Mouse (Mus musculus) MEL-GATA-1-ER (cell line): ENCODE data around the gene Hexim2.
A peak's percentile ranks its signal among the peaks of the same experiment; 100 is the strongest.

Experiments used
- DNase-seq: peaks from one replicate; pipeline ENCODE4 v3.0.0-alpha.2; 2012; ENCODE audit warnings: low read depth; ENCODE audit errors: extremely low read depth

Gene Hexim2

DNA sequence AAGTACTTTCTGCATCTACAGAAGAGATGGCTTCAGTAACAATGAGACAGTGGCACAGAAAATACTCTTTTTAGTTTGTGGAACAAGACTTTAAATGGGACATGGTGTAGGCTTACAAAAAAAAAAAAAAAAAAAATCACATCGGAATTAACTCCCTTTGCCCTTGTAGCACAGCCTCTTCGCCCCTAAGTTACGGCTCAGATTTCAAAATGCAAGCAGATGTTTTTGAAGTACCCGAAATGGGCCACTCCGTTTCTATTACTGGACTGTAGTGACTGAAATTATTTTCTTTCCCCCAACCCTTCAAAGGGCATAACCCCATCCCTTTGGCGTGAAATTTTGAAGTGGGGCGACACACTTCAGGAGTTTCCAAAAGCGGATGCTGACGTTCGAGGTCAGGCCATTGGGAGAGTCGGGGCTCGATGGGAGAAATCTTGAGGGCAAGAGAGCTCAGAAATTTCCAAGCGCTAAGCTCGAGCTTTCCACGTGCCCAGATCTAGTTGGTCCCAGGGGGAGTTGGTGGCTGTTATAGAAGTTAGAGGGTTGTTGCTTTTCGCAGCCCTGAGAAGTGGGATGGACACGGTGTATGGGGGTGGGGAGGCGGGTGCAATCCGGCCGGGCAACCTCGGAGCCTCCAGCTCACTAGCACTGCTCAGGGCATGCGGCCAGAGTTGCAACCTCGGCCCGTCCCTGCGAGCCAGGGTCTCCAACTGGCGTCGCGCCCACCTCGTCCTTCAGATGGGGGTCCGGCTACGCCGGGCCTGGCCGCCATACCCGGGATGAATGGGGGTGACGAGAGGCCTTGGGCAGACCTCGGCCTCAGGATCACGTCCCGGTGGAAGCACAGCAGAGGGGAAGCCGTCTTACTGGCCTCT lies at the start of gene Hexim2:
Gene Hexim2, plus strand, starts transcription at position 729 of the 875 bp plus-strand sequence.
- no peak for DNase-seq

- DNase-seq = no peak
Measured at GRCm38 (mm10) chr11:103093306-103093705, 38.9 kb upstream of the Hexim2 start.

DNA sequence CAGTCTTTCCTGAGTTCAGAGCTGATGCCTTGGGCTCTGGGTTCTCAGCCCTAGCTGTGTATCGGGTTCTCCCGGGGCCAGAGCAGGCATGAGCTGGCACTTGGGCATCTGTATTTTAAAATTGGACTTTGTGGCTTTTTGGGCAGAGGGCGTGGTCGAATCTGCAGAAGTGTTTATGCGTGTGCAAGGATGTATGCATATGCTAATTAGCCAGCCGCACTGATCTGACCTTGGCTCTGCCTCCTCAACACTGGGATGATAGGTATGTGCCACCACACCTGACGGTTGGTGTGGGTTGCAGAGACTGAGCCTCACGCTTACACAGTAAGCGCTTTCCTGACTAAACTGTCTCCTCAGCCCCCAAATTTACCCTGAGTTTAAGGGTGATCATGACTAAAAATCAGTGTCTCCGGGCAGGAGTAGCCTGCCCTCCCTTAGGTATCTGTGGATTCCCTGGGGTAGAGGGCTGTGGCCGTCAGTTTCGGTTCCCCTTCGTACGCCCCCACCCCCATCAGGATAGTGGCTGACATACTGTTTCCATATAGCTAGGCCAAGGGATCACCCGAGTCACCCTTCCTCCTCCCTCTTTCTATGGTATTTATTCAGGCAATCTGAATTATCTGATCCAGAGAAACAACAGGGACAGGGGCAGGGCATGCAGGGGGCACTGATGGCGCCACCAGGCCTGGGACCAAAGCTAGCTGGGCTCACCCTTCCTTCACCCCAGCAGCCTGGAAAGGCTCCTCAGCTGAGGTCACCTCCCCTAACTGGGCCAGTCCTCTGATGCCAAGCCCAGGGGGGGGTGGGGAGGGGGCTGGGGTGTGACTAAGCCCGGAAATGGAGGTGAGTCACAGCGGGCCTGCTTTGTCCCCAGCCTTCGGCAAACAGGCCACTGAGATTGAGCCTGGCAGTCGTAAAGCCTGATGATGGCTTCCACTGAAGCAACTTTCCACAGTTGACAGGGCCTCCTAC lies 38.1 kb upstream of the Hexim2 start:
- DNase-seq = no peak

DNA sequence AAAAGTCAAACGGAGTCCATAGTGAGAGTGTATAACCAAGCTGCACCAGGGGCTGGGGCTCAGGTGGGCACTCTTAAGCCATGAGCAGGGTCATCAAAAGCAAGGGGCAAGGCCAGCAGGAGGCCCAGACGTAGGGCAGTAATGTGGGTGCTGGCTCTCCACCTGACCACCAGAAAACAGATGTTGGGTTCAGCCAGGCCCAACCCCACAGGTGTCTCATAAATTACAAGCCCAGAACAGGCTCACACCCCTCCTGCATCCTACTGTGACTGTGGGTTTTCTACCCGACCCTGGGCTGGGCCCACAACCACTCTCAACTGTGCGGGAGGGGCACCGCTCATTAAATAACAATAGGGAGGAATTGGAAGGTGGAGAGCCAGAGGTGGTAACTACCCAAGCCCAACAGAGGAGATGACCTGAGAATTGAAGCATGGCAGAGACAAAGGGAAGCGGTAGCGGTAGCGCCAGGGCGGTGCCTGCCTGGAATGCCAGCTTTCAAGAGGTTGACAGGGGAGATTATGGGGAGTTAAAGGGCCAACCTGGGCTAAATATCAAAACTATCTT lies 37.0 kb upstream of the Hexim2 start:
- no peak for DNase-seq

- DNase-seq = no peak
Measured at GRCm38 (mm10) chr11:103095801-103096200, 36.4 kb upstream of the Hexim2 start.

DNA sequence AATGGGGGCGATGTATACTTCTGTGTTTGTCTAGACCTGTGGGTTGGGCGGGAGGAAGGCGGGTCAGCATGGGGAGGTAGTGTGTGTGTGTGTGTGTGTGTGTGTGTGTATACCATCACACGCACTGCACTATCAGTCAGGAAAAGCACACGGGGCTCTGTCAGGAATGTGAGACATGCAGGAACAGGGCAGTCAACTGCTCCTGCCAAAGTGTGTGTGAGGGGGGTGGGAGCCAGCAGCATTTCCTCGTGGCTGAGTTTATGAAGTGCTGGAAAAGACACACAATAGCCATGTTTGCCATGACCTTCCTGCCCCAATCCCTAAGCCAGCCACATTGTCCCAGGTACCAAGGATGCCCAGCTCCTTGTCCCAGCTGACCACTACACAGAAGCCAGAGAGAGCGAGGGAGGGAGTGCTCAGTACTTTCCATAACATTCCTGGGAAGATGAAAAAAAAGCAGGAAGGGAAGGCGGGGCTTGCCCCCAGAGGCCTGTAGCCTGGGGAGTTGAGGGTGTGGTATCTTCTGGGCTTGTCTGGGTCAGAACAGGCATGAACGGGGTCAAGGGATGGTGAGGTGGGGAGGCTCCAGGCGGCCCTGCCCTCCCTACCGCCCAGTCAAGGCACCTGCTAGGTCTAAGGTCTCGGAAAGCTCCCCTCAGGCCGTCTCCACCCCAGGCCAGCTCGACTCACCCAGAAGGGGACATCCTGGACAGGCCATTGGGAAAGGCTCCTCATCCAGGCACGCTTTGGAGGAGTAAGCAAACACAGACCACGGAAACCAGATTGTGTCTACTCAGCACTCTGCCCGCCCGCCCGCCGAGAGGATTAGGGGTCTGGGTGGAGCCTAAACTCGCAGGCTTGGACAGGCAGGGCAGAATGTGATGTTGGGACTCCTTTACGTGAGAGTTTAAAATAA lies 35.0 kb upstream of the Hexim2 start:
- no peak for DNase-seq

DNA sequence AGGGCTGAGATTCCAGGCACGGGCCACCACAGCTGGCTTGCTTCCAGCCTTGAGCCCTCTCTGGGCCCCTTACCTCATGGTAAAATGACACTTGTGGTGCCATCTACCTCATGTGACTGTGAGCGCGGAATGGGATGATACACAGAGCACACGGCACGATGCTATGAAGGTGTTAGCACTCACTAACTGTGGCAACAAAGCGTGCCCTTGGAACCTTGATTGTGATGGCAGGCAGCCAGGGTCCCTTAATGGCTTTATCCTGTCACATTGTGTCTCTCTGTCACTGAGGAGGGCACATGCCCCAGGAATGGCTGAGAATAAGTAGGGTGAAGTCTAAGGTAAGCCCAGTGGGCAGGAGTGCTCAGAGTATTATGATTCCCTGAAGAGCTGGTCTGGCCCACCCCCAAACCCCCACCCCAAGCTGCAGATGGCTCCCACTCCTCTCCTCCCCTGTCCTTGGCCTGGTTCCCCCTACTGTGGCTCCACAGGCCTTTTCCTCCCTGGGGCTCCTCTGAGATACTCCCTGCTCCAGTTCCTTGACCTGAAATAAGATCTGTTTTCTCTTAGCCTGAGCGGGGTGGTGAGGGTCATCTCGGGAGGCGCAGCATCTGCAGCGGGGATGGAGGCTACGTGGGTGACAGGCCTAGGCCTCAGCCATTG lies 33.6 kb upstream of the Hexim2 start:
- no peak for DNase-seq

DNA sequence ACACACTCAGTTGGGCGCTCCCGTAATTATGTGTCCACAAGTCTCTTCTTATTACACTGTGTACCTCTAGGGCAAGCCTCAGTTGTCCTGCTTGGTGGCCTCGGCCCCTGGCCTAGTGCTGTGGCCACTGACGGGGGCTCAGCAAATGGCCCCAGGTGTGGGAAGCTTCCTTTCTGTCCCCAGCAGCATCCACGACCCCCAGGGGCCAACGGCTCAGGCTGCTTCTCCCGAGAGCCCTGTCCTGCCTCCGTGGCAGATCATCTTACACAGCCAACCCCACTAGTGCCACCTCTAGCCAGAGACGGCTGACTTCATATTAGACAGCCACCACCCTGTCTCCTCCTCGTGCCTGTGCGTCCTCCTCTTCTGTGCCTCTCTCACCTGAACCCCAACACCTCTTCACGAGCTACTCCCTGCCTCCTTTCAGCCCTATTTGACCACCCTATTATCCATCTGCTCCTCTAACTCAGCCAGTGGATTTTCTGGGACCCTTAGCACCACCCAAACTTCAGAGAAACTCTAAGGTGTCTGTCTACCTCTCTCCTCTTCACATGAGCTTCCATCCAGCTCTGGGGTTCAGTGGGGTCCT lies 32.8 kb upstream of the Hexim2 start:
- DNase-seq = no peak

DNA sequence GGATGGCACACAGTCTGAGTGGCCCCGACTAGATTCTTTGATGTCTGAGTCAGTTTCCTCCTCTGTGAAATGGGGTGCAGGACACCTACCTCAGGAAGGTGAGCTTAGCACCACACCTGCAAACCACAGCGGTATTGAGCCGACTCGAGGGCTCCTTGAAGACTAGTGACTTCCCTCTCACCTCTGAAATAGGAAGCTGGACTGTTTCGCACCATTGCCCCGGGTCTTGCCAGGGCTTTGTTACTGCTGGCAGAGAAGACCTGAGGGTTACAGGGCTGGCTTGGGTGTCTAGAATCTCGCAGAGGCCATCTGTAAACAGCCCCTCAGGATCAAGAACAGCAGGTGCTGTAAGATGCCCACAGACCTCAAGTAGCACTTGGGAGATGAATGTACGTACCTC lies 31.9 kb upstream of the Hexim2 start:
- DNase-seq = no peak

- peak; percentile 51 for DNase-seq
Measured at GRCm38 (mm10) chr11:103101481-103101865, 30.8 kb upstream of the Hexim2 start, which contains the start of the genes Plcd3 and Acbd4. TSS of gene Plcd3 (minus strand) at chr11:103101658. TSS of gene Acbd4 (plus strand) at chr11:103101682.

GRCm38 (mm10) chr11:103101866-103102501 lies 30.2 kb upstream of the Hexim2 start:
- peak; percentile 76 for DNase-seq

- DNase-seq = peak; percentile 96
Measured at GRCm38 (mm10) chr11:103102725-103103349, 29.4 kb upstream of the Hexim2 start.

- peak; percentile 17 for DNase-seq
Measured at GRCm38 (mm10) chr11:103103621-103104020, 28.6 kb upstream of the Hexim2 start.

- DNase-seq = peak; percentile 39
Measured at GRCm38 (mm10) chr11:103104469-103104868, 27.8 kb upstream of the Hexim2 start.

- DNase-seq = no peak
Measured at GRCm38 (mm10) chr11:103105180-103105725, 27.0 kb upstream of the Hexim2 start.

DNA sequence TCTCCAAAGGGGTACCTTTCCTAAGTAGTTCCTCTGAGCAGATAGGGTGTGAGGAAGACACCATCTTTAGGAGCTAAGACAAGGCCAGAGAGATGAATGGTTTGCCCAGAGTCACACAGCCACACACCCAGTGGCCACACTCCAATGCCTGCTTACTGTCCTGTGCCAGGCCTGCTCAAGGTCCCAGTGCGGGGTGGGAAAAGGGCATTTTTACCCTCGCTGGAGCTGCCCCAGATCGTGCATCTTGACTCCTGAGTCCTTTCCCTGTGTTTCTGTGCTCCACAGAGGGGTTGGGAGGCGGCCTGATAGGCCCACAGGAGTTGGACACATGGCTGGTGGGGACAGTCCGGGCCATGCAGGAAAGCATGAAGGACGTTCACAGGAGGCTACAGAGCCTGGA lies 26.4 kb upstream of the Hexim2 start:
- no peak for DNase-seq

GRCm38 (mm10) chr11:103106386-103106785 lies 25.8 kb upstream of the Hexim2 start:
- DNase-seq = no peak

GRCm38 (mm10) chr11:103111301-103111700 lies 20.9 kb upstream of the Hexim2 start:
- DNase-seq = no peak
